Mouse (Mus musculus) embryo, embryonic 11.5 days (tissue): ENCODE measurements around the gene Adamts3.
A peak's percentile ranks its signal among the peaks of the same experiment; 100 is the strongest.

Experiments
- DNase-seq: peaks from one replicate; pipeline ENCODE4 v3.0.0-alpha.2; 2012; ENCODE audit warnings: low read depth, low spot score

Adamts3 gene

DNA sequence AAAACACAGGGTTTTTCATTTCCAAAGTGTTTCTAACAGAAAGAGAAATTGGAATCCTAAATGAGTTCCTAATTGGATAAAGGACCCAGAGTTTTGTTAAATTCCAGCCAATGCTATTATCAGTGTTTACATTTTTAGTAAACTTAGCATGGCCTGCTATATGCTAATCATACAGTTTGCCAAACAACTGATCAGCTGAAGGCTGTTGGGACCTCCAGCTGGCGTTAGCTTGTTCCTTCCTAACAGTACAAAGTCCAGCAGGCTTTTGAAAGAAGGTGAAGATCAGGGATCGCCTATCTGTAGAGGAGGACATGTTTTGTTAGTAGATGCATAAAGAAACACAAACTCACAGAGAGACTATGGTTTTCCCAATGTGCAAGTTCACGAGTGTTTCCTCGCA lies 173.7 kb downstream of the Adamts3 start:
- DNase-seq: no peak

DNA sequence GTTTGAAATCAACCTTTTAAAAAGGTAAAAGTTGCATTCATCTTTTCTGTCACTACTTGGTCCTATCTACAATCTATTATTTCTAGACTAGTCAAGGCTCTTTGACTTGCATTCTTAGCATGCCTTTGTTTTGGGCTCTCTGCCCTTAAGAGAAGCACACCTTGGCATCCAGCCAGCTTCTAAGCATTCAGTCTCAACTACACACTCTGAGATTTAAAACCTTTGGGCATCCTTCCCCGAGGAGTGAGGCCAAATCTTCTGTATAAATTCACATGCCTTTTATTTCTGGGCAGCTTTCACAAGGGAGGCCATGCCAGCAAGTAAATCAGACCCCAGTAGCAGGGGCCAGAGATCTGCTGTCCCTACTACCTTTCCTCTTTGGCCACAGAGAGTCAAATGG lies 178.9 kb downstream of the Adamts3 start:
- DNase-seq: no peak

- DNase-seq: no peak
These were observed 181.7 kb downstream of the Adamts3 start for GRCm38 (mm10) chr5:89701241-89702007.

DNA sequence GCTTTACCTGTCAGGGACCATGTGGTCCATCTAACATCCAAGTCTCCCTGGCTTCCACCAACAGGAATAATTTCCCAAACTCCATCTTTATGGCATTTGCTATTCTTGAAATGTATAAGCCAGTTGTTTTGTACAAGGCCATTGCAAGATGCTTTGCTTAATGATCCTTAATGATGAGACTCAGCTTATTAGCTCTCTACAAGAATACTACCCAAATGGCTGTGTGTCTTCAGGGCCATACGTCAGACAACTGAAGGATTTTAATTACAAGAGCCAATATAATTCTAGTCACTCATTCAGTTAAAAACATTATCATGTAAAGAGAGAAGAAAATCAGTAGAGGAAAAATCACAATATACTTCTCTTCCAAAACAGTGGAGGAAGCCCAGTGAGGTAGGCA lies 195.3 kb downstream of the Adamts3 start:
- DNase-seq: no peak

DNA sequence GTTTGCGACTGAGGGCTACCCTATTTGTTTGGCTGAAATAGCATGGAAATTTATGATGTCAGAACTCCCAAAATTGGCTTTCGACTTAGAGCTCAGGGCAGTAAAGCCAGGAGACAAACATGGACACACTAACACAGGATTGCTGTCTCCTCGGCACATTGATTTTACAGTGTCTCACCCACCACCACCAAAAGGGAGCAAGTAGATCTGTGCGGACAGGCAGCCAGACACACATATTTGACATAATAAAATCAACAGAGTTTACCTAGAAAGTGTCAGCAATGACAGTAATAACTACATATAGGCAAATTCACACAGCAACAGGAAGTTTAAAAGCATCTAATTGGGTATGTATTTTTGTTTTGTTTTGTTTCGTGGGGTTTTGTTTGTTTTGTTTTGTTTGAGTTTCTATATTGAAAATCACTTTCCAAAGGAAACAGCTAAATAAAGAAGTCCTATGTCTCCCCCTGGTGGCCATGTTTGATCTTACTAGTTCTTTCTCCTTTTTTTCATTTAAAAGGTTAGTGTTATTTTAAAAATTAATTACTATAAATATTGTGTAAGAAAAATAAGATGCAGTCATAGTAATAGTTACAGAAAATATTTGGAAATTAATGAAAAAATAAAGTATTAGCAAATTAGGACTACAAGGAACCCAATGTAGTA lies 203.1 kb downstream of the Adamts3 start:
- peak; percentile 50 for DNase-seq

DNA sequence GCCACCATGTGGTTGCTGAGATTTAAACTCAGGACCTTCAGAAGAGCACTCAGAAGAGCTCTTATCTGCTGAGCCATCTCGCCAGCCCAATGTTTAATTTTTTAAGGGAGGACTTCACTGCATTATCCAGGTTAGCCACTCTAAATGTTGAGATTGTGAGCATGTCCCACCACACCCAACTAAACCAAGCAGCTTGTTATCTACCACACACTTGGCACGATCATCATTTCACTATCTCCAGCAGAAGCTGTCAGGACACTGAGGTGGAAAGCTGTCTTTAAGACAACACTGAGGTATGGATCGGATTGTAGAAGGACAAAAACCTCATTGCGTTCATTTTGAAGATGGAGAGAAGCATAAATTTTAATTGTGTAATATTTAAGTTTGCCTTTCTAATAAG lies 205.0 kb downstream of the Adamts3 start:
- no peak for DNase-seq

DNA sequence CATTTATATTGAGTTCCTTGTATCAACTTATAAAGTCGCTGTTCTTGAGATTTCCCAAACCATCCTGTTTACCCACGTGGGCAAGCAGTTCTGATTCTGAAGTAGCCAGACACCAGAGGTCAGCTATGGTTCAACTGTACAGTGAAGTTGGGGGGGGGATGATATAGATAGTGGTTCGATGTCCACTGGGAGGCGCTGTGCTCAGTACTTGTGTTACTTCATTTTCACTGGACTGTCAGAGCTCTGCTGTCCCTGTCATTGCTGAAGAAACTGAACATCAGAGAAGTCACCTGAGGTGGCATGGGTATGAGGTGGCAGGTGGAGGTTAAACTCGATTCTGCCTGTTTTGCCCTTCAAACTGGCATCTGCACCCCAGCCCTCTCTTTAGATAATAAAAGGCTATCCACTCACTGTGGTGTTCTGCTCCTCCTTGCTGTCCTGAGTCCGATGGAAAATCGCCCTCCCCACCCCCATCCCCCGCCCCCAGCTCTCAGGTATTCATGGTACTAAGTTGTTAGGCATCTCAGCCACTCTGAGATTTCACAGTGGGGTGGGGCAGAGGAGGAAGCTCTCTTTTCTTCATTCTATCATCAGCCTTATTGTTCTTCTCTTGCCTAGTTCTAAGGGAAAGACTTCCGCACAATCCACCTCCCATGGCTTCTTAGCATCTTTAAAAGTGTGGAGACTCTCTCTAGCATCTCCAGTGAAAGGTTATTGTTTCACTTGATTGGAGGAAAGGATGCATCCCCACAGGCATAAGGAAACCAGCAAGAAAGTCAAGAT lies 208.9 kb downstream of the Adamts3 start:
- no peak for DNase-seq

- DNase-seq: no peak
These were observed 210.2 kb downstream of the Adamts3 start for GRCm38 (mm10) chr5:89672950-89673349.

- DNase-seq: no peak
These were observed 228.8 kb downstream of the Adamts3 start for GRCm38 (mm10) chr5:89654327-89654726.

GRCm38 (mm10) chr5:89653862-89654261 lies 229.3 kb downstream of the Adamts3 start:
- no peak for DNase-seq

DNA sequence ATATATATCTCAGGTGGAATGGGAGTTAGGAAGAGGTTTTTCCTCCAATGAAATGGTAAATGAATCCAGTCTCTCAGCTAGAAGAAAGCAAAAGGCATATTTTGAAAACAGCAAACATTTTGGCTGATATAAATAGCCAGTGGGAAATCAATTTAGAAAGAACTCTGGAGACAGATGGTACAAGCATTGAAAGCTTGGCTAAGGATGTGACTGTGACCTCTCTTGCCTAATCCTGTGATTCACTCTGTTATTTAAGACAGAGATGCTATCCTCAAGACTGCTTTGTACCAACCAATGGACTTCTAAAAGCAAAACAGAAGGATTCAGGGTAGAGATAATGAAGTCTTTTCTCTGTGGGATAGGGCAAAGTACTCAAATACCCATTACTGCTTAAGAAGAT lies 236.2 kb downstream of the Adamts3 start:
- DNase-seq: no peak

DNA sequence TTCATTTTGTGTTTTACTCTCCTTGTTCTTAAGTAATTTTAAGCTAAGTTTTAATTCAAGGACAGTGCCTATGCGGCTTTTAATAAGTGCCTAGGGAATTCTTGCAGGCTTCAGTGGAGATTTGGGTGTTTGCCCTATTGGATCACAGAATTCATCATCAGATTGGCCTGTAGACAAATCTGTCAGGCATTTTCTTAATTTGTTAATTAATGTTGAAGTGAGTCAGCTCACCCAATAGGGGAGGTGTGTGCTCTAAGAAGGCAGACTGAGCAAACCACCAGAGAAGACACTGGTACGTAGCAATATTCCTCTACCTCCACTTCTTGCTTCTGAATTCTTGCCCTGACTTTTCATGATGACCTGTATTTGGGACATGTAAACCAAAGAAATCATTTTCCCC lies 247.7 kb downstream of the Adamts3 start:
- no peak for DNase-seq

DNA sequence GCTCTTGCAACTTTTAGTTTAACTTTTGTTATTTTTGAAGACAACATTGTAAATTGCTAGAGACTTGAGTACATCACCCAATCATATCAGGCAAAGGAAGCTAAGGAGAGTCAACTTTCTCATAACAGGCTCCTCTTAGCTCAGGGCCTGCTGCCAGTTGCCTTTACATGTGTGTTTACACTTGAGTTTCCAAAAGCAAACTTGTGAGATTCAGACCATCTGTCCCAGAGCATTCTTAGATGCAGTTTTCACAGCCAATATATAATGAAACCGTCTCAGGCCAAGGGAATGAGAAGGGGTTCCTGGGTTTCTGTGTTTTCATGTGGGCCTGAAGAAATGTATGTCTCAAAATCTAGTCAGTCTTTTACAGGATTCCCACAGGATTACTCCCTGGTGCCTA lies 251.5 kb downstream of the Adamts3 start:
- no peak for DNase-seq
